ENCODE assay signal across 22 mouse cellular contexts in genomic region chr5:144853931-144854330, GRCm38 (mm10).
A peak's percentile ranks its signal among the peaks of the same experiment; 100 is the strongest.
DNase-seq lines count a peak whose midpoint lies in the region; ATAC-seq and TF ChIP-seq lines count a peak whose summit lies in the region.
"Had no signal": no experiment of that assay in that cellular context is flagged by ENCODE, and none has a peak within 500 bp of the region (broad histone marks: within the 10 kb centered on the region; RNA-seq: fewer than 3 reads in every experiment).

No protein-coding gene starts in this region.

- TF ChIP-seq CTCF in forebrain, postnatal 0 days (IDR thresholded peaks at IDR 0.05; ENCODE audit: low read depth) = peak; percentile 10; the same call in 1 of the 2 replicates
- peak; percentile 37; the same call in 1 of the 2 replicates for TF ChIP-seq CTCF in hindbrain, postnatal 0 days (IDR thresholded peaks at IDR 0.05; ENCODE audit: low read depth)
- TF ChIP-seq CTCF in stomach, postnatal 0 days (IDR thresholded peaks at IDR 0.05; ENCODE audit: low read depth) = peak; percentile 36

- H3K9me3 ChIP-seq in forebrain, postnatal 0 days (ENCODE audit: low read length) = no peaks in the 10 kb centered on the region
- no peaks in the 10 kb centered on the region for H3K9me3 ChIP-seq in forebrain, embryonic 10.5 days
- H3K9me3 ChIP-seq in hindbrain, postnatal 0 days (ENCODE audit: low read length) = no peaks in the 10 kb centered on the region
- H3K9me3 ChIP-seq in hindbrain, embryonic 11.5 days (ENCODE audit: control insufficient read depth, low read length) = no peaks in the 10 kb centered on the region
- no peaks in the 10 kb centered on the region for H3K9me3 ChIP-seq in stomach, postnatal 0 days (ENCODE audit: control insufficient read depth, low read length)
- H3K9me3 ChIP-seq: embryonic facial prominence, embryonic 12.5 days; forebrain, embryonic 13.5 days; hindbrain, embryonic 13.5 days; limb, embryonic 12.5 days had no signal

- H3K27ac ChIP-seq in forebrain, postnatal 0 days (ENCODE audit: low read depth, low read length) = no peak overlapping the region
- H3K27ac ChIP-seq in forebrain, embryonic 10.5 days = no peak overlapping the region
- H3K27ac ChIP-seq in hindbrain, postnatal 0 days = no peak overlapping the region
- no peak overlapping the region for H3K27ac ChIP-seq in hindbrain, embryonic 11.5 days (ENCODE audit: low read depth, low read length)
- no peak overlapping the region for H3K27ac ChIP-seq in stomach, postnatal 0 days (replicated peaks)
- H3K27ac ChIP-seq: embryonic facial prominence, embryonic 12.5 days; forebrain, embryonic 13.5 days; hindbrain, embryonic 13.5 days; limb, embryonic 12.5 days; midbrain, embryonic 10.5 days had no signal

- no peak for DNase-seq in forebrain, postnatal 0 days
- no peak for DNase-seq in forebrain, embryonic 10.5 days (ENCODE audit: extremely low spot score, low spot score)
- DNase-seq in hindbrain, postnatal 0 days (ENCODE audit: low spot score) = no peak
- DNase-seq in hindbrain, embryonic 11.5 days (ENCODE audit: low spot score) = no peak
- DNase-seq in lung, postnatal 14 days = peak; percentile 12
- DNase-seq in lung, postnatal 36 days = no peak
- DNase-seq in stomach, postnatal 0 days (ENCODE audit: low spot score) = no peak
- DNase-seq: adrenal gland, adult 2 months; cerebellum, adult 18-20 months; gastrocnemius, postnatal 25 days; kidney, adult 8-10 months; kidney, postnatal 14 days; lung, adult 18-20 months had no signal

- 90% methylated on average over 5 of the region's 5 CpGs for WGBS in forebrain, postnatal 0 days
- 86% methylated on average over 5 of the region's 5 CpGs for WGBS in forebrain, embryonic 10.5 days
- 92% methylated on average over 5 of the region's 5 CpGs for WGBS in hindbrain, postnatal 0 days
- WGBS in hindbrain, embryonic 11.5 days = 89% methylated on average over 5 of the region's 5 CpGs
- WGBS in stomach, postnatal 0 days = 82% methylated on average over 5 of the region's 5 CpGs

- H3K36me3 ChIP-seq in forebrain, postnatal 0 days (ENCODE audit: insufficient read depth) = peaks cover 89% of the 10 kb centered on the region
- H3K36me3 ChIP-seq in forebrain, embryonic 10.5 days (replicated peaks) = peaks cover 99% of the 10 kb centered on the region
- peaks cover 81% of the 10 kb centered on the region for H3K36me3 ChIP-seq in hindbrain, postnatal 0 days (ENCODE audit: insufficient read depth, low read length)
- H3K36me3 ChIP-seq in hindbrain, embryonic 11.5 days (ENCODE audit: control insufficient read depth, insufficient read depth, low read length) = peaks cover 28% of the 10 kb centered on the region
- H3K36me3 ChIP-seq in stomach, postnatal 0 days (ENCODE audit: control insufficient read depth, insufficient read depth, low read length) = peaks cover 56% of the 10 kb centered on the region

- TF ChIP-seq EP300 in stomach, postnatal 0 days (optimal IDR thresholded peaks at IDR 0.05) = no peak

- H3K4me1 ChIP-seq in forebrain, postnatal 0 days (ENCODE audit: insufficient read depth) = no peaks in the 10 kb centered on the region
- no peaks in the 10 kb centered on the region for H3K4me1 ChIP-seq in forebrain, embryonic 10.5 days
- H3K4me1 ChIP-seq in hindbrain, postnatal 0 days (ENCODE audit: insufficient read depth, low read length) = no peaks in the 10 kb centered on the region
- H3K4me1 ChIP-seq in hindbrain, embryonic 11.5 days (replicated peaks; ENCODE audit: control insufficient read depth, insufficient read depth, low read length) = no peaks in the 10 kb centered on the region
- no peaks in the 10 kb centered on the region for H3K4me1 ChIP-seq in stomach, postnatal 0 days (replicated peaks; ENCODE audit: control insufficient read depth, insufficient read depth)
- H3K4me1 ChIP-seq: embryonic facial prominence, embryonic 12.5 days; forebrain, embryonic 13.5 days; hindbrain, embryonic 13.5 days; limb, embryonic 12.5 days; midbrain, embryonic 10.5 days had no signal

- no peak for ATAC-seq in forebrain, postnatal 0 days
- peak; percentile 52; the same call in 1 of the 2 replicates for ATAC-seq in hindbrain, postnatal 0 days
- ATAC-seq in hindbrain, embryonic 11.5 days (ENCODE audit: low FRiP score) = no peak
- ATAC-seq in stomach, postnatal 0 days (ENCODE audit: low FRiP score, low TSS enrichment) = 0 out of 2 replicates have a peak, but pooled peaks have one; percentile 5
- no peak for ATAC-seq in frontal cortex, adult (ENCODE audit: low TSS enrichment)
- ATAC-seq: forebrain, embryonic 13.5 days; inflammation-experienced regulatory T-cells, adult 6 months had no signal

- H3K4me3 ChIP-seq in forebrain, postnatal 0 days (ENCODE audit: low read depth, low read length) = no peak overlapping the region
- H3K4me3 ChIP-seq in forebrain, embryonic 10.5 days = no peak overlapping the region
- H3K4me3 ChIP-seq in hindbrain, postnatal 0 days (ENCODE audit: low read length) = no peak overlapping the region
- H3K4me3 ChIP-seq in hindbrain, embryonic 11.5 days (ENCODE audit: low read depth, low read length) = no peak overlapping the region
- H3K4me3 ChIP-seq in stomach, postnatal 0 days (ENCODE audit: low read depth, low read length) = no peak overlapping the region
- H3K4me3 ChIP-seq: embryonic facial prominence, embryonic 12.5 days; erythroblast, embryonic 14.5 days; forebrain, embryonic 13.5 days; hindbrain, embryonic 13.5 days; limb, embryonic 12.5 days; midbrain, embryonic 10.5 days had no signal

- no peaks in the 10 kb centered on the region for H3K27me3 ChIP-seq in forebrain, postnatal 0 days (ENCODE audit: insufficient read depth, low read length)
- no peaks in the 10 kb centered on the region for H3K27me3 ChIP-seq in forebrain, embryonic 10.5 days (ENCODE audit: poor library complexity, severe bottlenecking)
- no peaks in the 10 kb centered on the region for H3K27me3 ChIP-seq in hindbrain, postnatal 0 days (ENCODE audit: insufficient read depth, low read length)
- no peaks in the 10 kb centered on the region for H3K27me3 ChIP-seq in hindbrain, embryonic 11.5 days (ENCODE audit: control insufficient read depth, insufficient read depth, low read length)
- no peaks in the 10 kb centered on the region for H3K27me3 ChIP-seq in stomach, postnatal 0 days (ENCODE audit: control insufficient read depth, insufficient read depth, low read length)
- H3K27me3 ChIP-seq: embryonic facial prominence, embryonic 12.5 days; forebrain, embryonic 13.5 days; hindbrain, embryonic 13.5 days; limb, embryonic 12.5 days had no signal

- no peak overlapping the region for H3K9ac ChIP-seq in forebrain, postnatal 0 days
- no peak overlapping the region for H3K9ac ChIP-seq in hindbrain, postnatal 0 days (replicated peaks; ENCODE audit: low read length)
- H3K9ac ChIP-seq in hindbrain, embryonic 11.5 days (ENCODE audit: low read depth, low read length) = no peak overlapping the region
- no peak overlapping the region for H3K9ac ChIP-seq in stomach, postnatal 0 days (ENCODE audit: low read length)
- H3K9ac ChIP-seq: embryonic facial prominence, embryonic 12.5 days; forebrain, embryonic 13.5 days; hindbrain, embryonic 13.5 days; limb, embryonic 12.5 days had no signal

- no peak overlapping the region for H3K4me2 ChIP-seq in forebrain, postnatal 0 days (ENCODE audit: low read depth)
- H3K4me2 ChIP-seq in hindbrain, postnatal 0 days (ENCODE audit: low read depth, low read length) = no peak overlapping the region
- H3K4me2 ChIP-seq in hindbrain, embryonic 11.5 days (replicated peaks; ENCODE audit: low read depth, low read length) = no peak overlapping the region
- H3K4me2 ChIP-seq in stomach, postnatal 0 days (replicated peaks; ENCODE audit: low read depth) = no peak overlapping the region
- H3K4me2 ChIP-seq: embryonic facial prominence, embryonic 12.5 days; forebrain, embryonic 13.5 days; hindbrain, embryonic 13.5 days; limb, embryonic 12.5 days; liver, embryonic 11.5 days had no signal

Comparison
In these comparisons a context has a peak if more than half of its experiments do, and no peak if none do; other contexts are left out.
1. ATAC-seq: peak in hindbrain, postnatal 0 days (single experiment) and stomach, postnatal 0 days (single experiment); none in forebrain, postnatal 0 days (single experiment), hindbrain, embryonic 11.5 days (single experiment) and frontal cortex, adult (single experiment).
2. Peak in every context shown above with its lines, with median percentiles within 50 percentile points of each other: CTCF ChIP-seq.